Mouse (Mus musculus) cortical plate, adult 2 months (tissue): ENCODE measurements around the gene Mphosph6.

ENCODE experiments used
- CTCF ChIP-seq: fragments of 200-500 bp; IDR thresholded peaks from 2 replicates; pipeline ENCODE4 v1.5.1; 2011; ENCODE audit warnings: mild to moderate bottlenecking, control low read depth, low read length; ENCODE audit not compliant: insufficient read depth; ENCODE audit errors: extremely low read depth
- POLR2A ChIP-seq: fragments of 200-500 bp; IDR thresholded peaks from 2 replicates; pipeline ENCODE4 v1.6.1; 2011; ENCODE audit warnings: mild to moderate bottlenecking, low read length, control low read depth; ENCODE audit not compliant: insufficient read depth; ENCODE audit errors: extremely low read depth

DNA sequence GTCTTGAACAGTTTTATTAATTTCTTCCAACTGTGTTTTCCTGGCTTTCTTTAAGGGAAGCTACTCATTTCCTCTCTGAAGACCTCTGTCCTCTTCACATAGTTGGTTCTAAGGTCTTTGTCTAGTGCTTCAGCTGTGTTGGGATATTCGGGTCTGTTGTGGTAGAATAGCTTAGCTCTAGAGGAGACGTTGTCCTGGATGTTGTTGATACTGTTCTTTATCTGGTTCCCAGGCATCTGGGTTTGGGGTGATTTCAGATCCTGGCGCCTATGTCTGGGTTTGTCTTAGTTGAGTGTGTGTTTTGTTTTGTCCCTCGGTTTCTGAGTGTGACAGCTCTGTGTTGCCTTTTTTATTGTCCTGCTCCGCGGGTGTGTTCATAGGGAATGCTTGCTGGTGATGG, 39.0 kb downstream of the Mphosph6 start:
- TF ChIP-seq CTCF (no peak), POLR2A (no peak)
